Mouse (Mus musculus): Measurements from ENCODE around the gene Zfp966. TPM values are rescaled to one million over a fixed set of nuclear protein-coding genes. Genes with fewer than 3 reads are reported as not detected.
"Not testable (repeated sequence)": the region's sequence is repeated elsewhere in the genome, so short reads cannot be mapped to it uniquely, and the experiment has no call there.

Gene Zfp966
- 0.19 and 0.31 TPM in 2 replicates for polyA plus RNA-seq (2012; rRNA removed)

- not testable (repeated sequence) for H3K36me3 ChIP-seq (ENCODE audit: control insufficient read depth, insufficient read depth, low read length); H3K4me1 ChIP-seq (ENCODE audit: control insufficient read depth, insufficient read depth, low read length); DNase-seq; H3K27me3 ChIP-seq (replicated peaks; ENCODE audit: control insufficient read depth, insufficient read depth, low read length); H3K27ac ChIP-seq (ENCODE audit: insufficient read depth, low read depth, low read length); H3K4me3 ChIP-seq (ENCODE audit: insufficient read depth, low read depth, low read length)
- WGBS, result no CpG with 5 or more reads among the region's 6 CpGs
Measured at GRCm38 (mm10) chr2:175931000-175931399, at the start of gene Zfp966. Gene Zfp966, minus strand, starts transcription at chr2:175931100.

- DNase-seq, result not testable (repeated sequence)
Measured at GRCm38 (mm10) chr2:175965031-175965430, 34.1 kb upstream of the Zfp966 start, which contains the start of gene Gm2026. Gene Gm2026, plus strand, starts transcription at chr2:175965331.

GRCm38 (mm10) chr2:175869024-175869423, 61.9 kb downstream of the Zfp966 start, which contains the start of gene Gm6710:
Gene Gm6710, plus strand, starts transcription at chr2:175869219.
- not testable (repeated sequence) for H3K4me3 ChIP-seq (ENCODE audit: insufficient read depth, low read depth, low read length); DNase-seq; H3K27ac ChIP-seq (ENCODE audit: insufficient read depth, low read depth, low read length); H3K36me3 ChIP-seq (ENCODE audit: control insufficient read depth, insufficient read depth, low read length); H3K4me1 ChIP-seq (ENCODE audit: control insufficient read depth, insufficient read depth, low read length); H3K27me3 ChIP-seq (replicated peaks; ENCODE audit: control insufficient read depth, insufficient read depth, low read length)
- WGBS, result no CpG with 5 or more reads among the region's 7 CpGs

More at GRCm38 (mm10) chr2:175965031-175965430, 34.1 kb upstream of the Zfp966 start, which contains the start of gene Gm2026:
- WGBS, result no CpG with 5 or more reads among the region's 4 CpGs
- H3K27ac ChIP-seq (ENCODE audit: insufficient read depth, low read depth, low read length); H3K4me3 ChIP-seq (ENCODE audit: insufficient read depth, low read depth, low read length); H3K36me3 ChIP-seq (ENCODE audit: control insufficient read depth, insufficient read depth, low read length); H3K27me3 ChIP-seq (replicated peaks; ENCODE audit: control insufficient read depth, insufficient read depth, low read length); H3K4me1 ChIP-seq (ENCODE audit: control insufficient read depth, insufficient read depth, low read length): not testable (repeated sequence)

Other genes with a start within 250 kb of the Zfp966 start
- not detected in 2 replicates for gene Zfp969, start 227.5 kb downstream of the Zfp966 start, polyA plus RNA-seq (2012; rRNA removed)
- gene Gm2007, start 189.6 kb downstream of the Zfp966 start, polyA plus RNA-seq (2012; rRNA removed), result not detected in 2 replicates
- 1.3 TPM in 2 replicates for gene Gm14288, start 130.0 kb downstream of the Zfp966 start, polyA plus RNA-seq (2012; rRNA removed)
- 0.30 and 1.5 TPM in 2 replicates for gene Gm6710, start 61.9 kb downstream of the Zfp966 start, polyA plus RNA-seq (2012; rRNA removed)
- 0.22 TPM in 1 of 2 replicates, not detected in the other for gene Gm2026, start 34.2 kb upstream of the Zfp966 start, polyA plus RNA-seq (2012; rRNA removed)
- gene Gm2004, start 218.7 kb upstream of the Zfp966 start, polyA plus RNA-seq (2012; rRNA removed), result 0.26 and 5.0 TPM in 2 replicates